Mouse (Mus musculus): ENCODE results near the gene Zscan12. TPM values are rescaled to one million over a fixed set of nuclear protein-coding genes. Genes with fewer than 3 reads are reported as not detected.

The Zscan12 gene
- polyA plus RNA-seq, 1 experiment from 2014 or later, result 15.8 TPM

DNA sequence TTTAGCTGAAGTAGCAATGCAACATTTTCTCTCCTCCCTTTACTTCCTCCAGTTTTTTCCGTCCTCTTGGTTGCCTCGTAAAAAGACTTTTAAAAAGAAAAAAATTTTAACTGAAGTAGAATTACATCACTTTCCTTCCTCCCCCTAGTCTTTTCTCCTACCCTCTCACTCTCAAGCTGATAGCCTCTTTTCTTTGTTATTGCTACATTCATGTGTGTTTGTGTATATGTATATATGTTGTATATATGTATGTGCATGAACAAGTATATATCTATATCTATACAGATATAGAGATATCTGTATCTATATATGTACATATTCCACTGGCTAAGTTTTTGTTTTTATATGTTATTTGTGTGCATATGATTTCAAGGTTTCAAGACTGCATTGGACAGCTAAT is 40.2 kb downstream of the Zscan12 start:
- Histone ChIP-seq H3K9ac (peak overlapping the region; percentile 74), H3K36me3 (no peaks in the 10 kb centered on the region; the same call in 1 of the 2 replicates), H3K4me3 (peak overlapping the region; percentile 84), H3K4me1 (peaks cover 13% of the 10 kb centered on the region), H3K4me2 (replicated peaks) (peak overlapping the region; percentile 78), H3K9me3 (no peaks in the 10 kb centered on the region), H3K27ac (no peak overlapping the region), H3K27me3 (replicated peaks) (no peaks in the 10 kb centered on the region)
- peak; percentile 39; the same call in 1 of the 2 replicates for ATAC-seq (ENCODE audit: low FRiP score, low read depth)
- 0% methylated on average over 2 of the region's 2 CpGs for WGBS

GRCm38 (mm10) chr13:21407341-21407740 is 44.7 kb downstream of the Zscan12 start:
- H3K4me2 ChIP-seq (replicated peaks), result peak overlapping the region; percentile 67; the same call in 1 of the 2 replicates
- 82% methylated on average over 11 of the region's 11 CpGs for WGBS
- no peak overlapping the region; the same call in 1 of the 2 replicates for H3K9ac ChIP-seq
- no peaks in the 10 kb centered on the region for H3K9me3 ChIP-seq
- no peaks in the 10 kb centered on the region for H3K36me3 ChIP-seq
- no peak overlapping the region for H3K4me3 ChIP-seq
- no peak for ATAC-seq (ENCODE audit: low FRiP score, low read depth)
- H3K27me3 ChIP-seq (replicated peaks), result no peaks in the 10 kb centered on the region
- H3K27ac ChIP-seq, result no peak overlapping the region
- H3K4me1 ChIP-seq, result peaks cover 5% of the 10 kb centered on the region; the same call in 1 of the 2 replicates

DNA sequence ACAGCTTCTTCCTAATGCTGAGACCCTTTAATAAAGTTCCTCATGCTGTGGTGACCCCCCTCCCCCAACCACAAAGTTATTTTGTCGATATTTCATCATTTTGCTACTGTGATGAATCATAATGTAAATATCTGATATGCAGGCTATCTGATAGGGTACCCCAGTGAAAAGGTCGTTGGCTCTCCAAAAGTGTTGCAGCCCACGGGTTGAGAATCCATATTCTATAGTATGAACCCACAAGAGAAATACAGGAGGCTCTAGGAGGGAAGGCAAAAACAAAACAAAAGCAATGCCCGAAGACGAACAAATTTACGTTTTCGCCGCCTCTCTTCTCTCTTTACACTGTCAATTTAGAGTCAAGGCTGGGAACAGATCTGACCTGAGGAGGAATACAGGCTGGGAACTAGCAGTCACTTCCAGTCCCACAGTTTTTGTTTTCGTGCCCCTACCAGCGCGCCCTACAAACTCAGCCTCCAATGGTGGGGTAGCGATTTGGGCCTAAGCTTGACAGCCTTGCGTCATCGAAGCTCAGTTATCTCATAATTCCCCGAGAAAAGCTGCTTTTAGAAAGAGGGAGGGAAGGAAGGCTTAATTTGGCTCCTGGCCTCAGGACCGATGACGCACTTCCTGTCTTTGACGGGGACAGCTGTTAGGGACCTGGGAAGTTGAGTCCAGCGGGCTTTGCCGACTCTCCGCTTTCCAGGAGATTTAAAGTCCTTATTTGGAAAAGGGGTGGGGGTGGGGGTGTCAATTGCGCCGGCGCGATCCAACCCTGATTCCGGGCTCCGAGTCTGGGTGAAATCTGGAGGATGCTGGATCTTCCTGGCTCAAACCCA is 45.6 kb downstream of the Zscan12 start:
- Histone ChIP-seq H3K9ac (peak overlapping the region; percentile 45), H3K4me3 (peak overlapping the region; percentile 40), H3K36me3 (no peaks in the 10 kb centered on the region), H3K9me3 (no peaks in the 10 kb centered on the region), H3K27ac (no peak overlapping the region), H3K27me3 (replicated peaks) (no peaks in the 10 kb centered on the region), H3K4me1 (peaks cover 5% of the 10 kb centered on the region; the same call in 1 of the 2 replicates), H3K4me2 (replicated peaks) (peak overlapping the region; percentile 67)
- 5% methylated on average over 27 of the region's 27 CpGs for WGBS
- peak; percentile 95 for ATAC-seq (ENCODE audit: low FRiP score, low read depth)

DNA sequence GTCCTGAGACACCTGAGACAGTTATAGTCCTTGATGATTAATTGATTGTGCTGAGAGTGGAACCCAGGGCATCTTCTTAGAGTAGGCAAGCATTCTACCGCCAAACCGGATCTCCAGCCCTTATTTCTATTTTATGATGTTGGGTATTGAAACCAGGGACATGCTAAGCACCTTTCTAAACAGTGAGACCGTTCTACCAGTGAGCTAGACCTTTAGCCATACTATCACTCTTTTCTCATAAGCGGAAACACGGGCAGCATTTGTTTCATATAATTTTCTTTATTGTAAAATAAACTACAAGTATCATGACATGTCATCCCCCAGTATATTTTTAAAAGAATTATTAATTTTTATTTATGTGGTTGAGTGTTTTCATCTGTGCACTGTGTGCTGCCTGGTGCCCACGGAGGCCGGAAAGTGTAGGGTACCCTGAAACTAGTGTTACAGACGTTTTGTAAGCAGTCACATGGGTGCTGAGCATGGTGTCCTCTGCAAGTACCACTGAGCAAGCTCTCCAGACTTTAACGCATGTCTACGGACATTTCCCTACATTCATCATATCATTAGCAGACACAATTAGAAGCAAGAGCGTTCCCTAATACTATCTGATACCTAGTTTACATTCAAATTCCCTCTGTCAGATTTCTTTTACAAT is 46.3 kb downstream of the Zscan12 start:
- 54% methylated on average over 11 of the region's 11 CpGs for WGBS
- Histone ChIP-seq H3K4me1 (peaks cover 5% of the 10 kb centered on the region; the same call in 1 of the 2 replicates), H3K4me2 (replicated peaks) (peak overlapping the region; percentile 67), H3K36me3 (no peaks in the 10 kb centered on the region), H3K27ac (no peak overlapping the region), H3K9me3 (no peaks in the 10 kb centered on the region), H3K9ac (peak overlapping the region; percentile 45), H3K4me3 (peak overlapping the region; percentile 40), H3K27me3 (replicated peaks) (no peaks in the 10 kb centered on the region)
- peak; percentile 89; the same call in 1 of the 2 replicates for ATAC-seq (ENCODE audit: low FRiP score, low read depth)

DNA sequence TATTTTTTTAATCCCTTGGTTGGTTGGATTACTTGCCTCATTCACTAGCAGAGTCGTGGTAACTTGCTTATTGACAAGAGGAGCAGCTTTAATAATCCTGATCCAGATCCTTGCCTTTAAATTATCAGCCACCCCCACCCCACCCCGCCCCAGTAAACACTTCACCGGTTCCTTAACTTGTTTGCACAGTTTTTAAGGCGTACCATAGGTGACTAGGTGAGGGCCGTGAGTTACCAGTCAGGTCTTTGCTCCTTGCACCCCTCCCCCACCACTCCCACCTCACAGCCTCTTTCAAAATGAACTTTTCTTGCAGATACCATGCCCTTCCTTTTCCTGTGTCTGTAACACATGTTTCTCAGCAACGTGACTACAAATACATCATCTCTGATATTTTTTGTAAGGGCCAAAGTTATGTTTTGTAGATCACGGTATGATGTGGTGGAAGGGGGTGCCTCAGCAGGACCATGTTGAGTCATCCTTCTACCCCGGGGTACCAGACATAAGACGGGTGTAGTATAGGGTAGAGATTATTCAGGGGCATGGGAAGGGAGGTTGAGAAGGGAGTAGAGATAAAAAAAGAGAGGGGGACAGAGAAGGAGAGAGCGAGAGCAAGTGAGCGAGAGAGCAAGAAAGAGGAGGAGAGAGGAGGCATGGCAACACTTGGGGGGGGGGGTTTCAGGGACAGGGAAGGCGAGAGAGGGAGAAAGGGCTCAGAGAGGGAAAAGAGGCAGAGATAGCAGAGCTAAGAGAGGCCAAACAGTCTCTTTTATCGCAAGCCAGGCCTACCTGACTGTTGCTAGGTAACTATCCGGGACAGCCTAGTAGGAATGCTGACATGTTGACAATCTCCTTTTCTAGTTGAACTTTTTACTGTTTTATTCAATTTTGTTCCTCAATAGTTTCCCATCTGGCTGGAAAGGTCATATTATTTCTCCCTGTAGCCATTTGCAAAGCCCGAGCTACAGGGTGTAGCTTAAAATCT is 51.9 kb downstream of the Zscan12 start:
- Histone ChIP-seq H3K9me3 (no peaks in the 10 kb centered on the region), H3K4me2 (replicated peaks) (no peak overlapping the region), H3K27ac (no peak overlapping the region), H3K4me3 (no peak overlapping the region), H3K9ac (no peak overlapping the region), H3K4me1 (no peaks in the 10 kb centered on the region), H3K27me3 (replicated peaks) (no peaks in the 10 kb centered on the region), H3K36me3 (no peaks in the 10 kb centered on the region)
- WGBS, result 70% methylated on average over 15 of the region's 15 CpGs
- ATAC-seq (ENCODE audit: low FRiP score, low read depth), result no peak

DNA sequence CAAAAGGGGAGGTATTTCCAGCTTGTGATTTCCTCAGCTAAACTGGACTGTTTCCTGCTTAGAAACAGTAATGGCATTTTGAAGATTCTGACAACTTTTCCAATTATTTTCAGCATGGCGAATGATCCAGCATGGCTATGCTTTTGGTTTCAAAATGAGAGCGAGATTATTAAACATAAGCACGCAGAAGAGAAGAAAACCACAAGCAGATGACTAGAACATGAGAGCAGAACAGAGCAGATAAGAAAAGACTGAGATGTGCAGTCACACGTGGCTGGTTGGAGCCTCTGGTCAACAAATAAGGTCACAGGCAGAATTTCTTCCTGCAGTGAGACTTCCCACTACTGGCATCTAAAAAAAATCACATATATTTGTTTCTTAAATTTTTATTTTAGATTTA is 52.6 kb downstream of the Zscan12 start:
- Histone ChIP-seq H3K36me3 (no peaks in the 10 kb centered on the region), H3K27ac (no peak overlapping the region), H3K9me3 (no peaks in the 10 kb centered on the region), H3K4me2 (replicated peaks) (no peak overlapping the region), H3K4me1 (no peaks in the 10 kb centered on the region), H3K27me3 (replicated peaks) (no peaks in the 10 kb centered on the region), H3K9ac (no peak overlapping the region), H3K4me3 (no peak overlapping the region)
- no peak for ATAC-seq (ENCODE audit: low FRiP score, low read depth)
- WGBS, result 84% methylated on average over 4 of the region's 4 CpGs

DNA sequence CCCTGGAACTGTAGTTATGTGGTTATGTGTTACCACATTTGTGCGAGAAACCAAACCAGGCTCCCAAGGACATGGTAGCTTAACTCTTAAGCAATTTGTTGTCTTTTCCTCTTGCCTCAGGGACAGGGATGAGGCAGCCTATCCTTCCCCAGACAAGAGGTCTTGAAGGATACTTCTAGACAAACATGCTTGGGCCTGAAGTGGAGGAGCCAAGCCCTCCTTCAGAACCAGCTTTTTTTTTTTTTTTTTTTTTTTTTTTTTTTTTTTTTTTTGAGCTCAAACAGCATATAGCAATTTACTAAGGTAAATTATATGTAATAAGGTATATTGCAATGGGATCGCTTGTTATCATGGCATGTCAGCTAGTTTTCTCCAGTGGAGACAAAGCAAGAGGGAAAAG is 53.1 kb downstream of the Zscan12 start:
- Histone ChIP-seq H3K27ac (no peak overlapping the region), H3K9ac (no peak overlapping the region), H3K36me3 (no peaks in the 10 kb centered on the region), H3K9me3 (no peaks in the 10 kb centered on the region), H3K27me3 (replicated peaks) (no peaks in the 10 kb centered on the region), H3K4me1 (no peaks in the 10 kb centered on the region), H3K4me3 (no peak overlapping the region), H3K4me2 (replicated peaks) (no peak overlapping the region)
- WGBS, result 84% methylated on average over 2 of the region's 2 CpGs
- no peak for ATAC-seq (ENCODE audit: low FRiP score, low read depth)

- ATAC-seq (ENCODE audit: low FRiP score, low read depth), result no peak
- Histone ChIP-seq H3K4me1 (no peaks in the 10 kb centered on the region), H3K4me2 (replicated peaks) (no peak overlapping the region), H3K36me3 (no peaks in the 10 kb centered on the region), H3K9ac (no peak overlapping the region), H3K4me3 (no peak overlapping the region), H3K9me3 (no peaks in the 10 kb centered on the region), H3K27ac (no peak overlapping the region), H3K27me3 (replicated peaks) (no peaks in the 10 kb centered on the region)
- WGBS, result 72% methylated on average over 6 of the region's 6 CpGs
These were observed 54.8 kb downstream of the Zscan12 start for GRCm38 (mm10) chr13:21417298-21418010.

DNA sequence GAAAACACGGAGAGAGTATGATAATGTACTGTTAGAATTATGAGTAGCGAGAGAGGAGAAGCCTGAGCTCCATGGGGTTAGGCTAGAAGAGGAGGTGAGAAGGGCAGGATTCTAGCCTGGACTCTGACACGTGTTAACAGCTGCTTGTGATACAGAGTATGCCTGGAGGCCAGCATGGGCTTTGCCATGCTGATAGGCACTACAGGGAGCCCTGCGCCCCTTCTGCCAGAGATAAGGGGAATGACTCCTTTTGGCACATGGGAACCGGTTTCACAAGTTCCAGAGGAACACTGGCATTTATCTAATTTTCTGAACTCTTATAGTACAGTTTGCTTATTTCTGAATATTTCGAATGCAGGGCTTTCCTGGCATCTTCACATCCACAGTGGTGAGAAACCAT is 56.2 kb downstream of the Zscan12 start:
- no peaks in the 10 kb centered on the region for H3K9me3 ChIP-seq
- H3K4me3 ChIP-seq, result no peak overlapping the region
- no peak overlapping the region for H3K4me2 ChIP-seq (replicated peaks)
- 71% methylated on average over 6 of the region's 6 CpGs for WGBS
- H3K27me3 ChIP-seq (replicated peaks), result no peaks in the 10 kb centered on the region
- H3K9ac ChIP-seq, result no peak overlapping the region
- no peak for ATAC-seq (ENCODE audit: low FRiP score, low read depth)
- no peak overlapping the region for H3K27ac ChIP-seq
- H3K4me1 ChIP-seq, result no peaks in the 10 kb centered on the region
- no peaks in the 10 kb centered on the region for H3K36me3 ChIP-seq

Data from neural tube, embryonic 12.5 days (tissue).